Mouse (Mus musculus) splenic B cell, adult 2 months (primary cell): ENCODE measurements around the gene Psen1.

ENCODE experiments used
- DNase-seq: peaks from one replicate; pipeline ENCODE4 v3.0.0-alpha.2; 2011; ENCODE audit warnings: low read depth, low spot score
- H3K27me3 ChIP-seq: 2 replicates; pipeline ENCODE4 v1.6.1; 2012; ENCODE audit warnings: mild to moderate bottlenecking, low read length, moderate library complexity, mixed read lengths; ENCODE audit not compliant: control insufficient read depth, poor library complexity, insufficient read depth, severe bottlenecking
- H3K36me3 ChIP-seq: 2 replicates; pipeline ENCODE4 v1.6.1; 2012; ENCODE audit warnings: mild to moderate bottlenecking, low read length, moderate library complexity, mixed read lengths; ENCODE audit not compliant: control insufficient read depth, poor library complexity, insufficient read depth, severe bottlenecking

The Psen1 gene

DNA sequence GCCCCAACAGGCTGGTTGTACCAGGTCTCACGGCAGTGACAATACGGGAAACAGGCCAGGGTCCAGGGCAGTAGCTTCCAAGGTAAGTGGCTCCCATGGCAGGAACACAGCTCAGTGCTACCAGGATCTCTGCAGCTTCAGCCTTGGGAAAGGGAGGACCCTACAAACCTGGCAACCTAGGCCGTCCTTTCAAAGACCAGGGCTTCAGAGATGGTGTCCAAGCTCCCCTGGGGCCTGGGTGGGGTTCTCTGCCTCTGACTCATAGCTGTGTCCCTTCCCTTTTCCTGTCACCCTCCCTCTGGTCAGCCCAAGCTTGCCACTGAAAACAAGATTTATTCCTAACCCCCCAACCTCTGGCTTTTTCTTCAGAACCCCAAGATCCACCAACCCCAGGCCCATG, 92.2 kb downstream of the Psen1 start:
- Histone ChIP-seq H3K27me3 (no peaks in the 10 kb centered on the region), H3K36me3 (no peaks in the 10 kb centered on the region)
- DNase-seq, result no peak

DNA sequence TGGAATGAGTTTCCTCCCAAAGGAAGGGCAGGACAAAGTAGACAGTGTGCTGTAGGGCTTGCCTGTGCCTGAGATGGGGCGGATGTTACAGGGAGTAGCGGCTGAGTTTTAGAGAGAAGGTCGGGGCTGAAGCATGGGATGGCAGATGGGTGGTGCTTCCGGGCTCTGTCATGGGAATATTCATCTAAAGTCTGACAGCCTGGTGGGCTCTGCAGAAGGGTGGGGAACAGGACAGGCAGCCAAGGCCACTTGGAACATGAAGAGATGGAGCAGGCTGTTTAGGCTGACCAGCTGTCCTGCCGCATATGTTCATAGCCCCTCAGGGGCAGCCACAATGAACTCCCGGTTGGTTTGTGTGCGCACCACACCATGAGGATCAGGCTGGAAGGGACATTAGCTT, 93.3 kb downstream of the Psen1 start:
- no peak for DNase-seq
- Histone ChIP-seq H3K36me3 (no peaks in the 10 kb centered on the region), H3K27me3 (no peaks in the 10 kb centered on the region)

DNA sequence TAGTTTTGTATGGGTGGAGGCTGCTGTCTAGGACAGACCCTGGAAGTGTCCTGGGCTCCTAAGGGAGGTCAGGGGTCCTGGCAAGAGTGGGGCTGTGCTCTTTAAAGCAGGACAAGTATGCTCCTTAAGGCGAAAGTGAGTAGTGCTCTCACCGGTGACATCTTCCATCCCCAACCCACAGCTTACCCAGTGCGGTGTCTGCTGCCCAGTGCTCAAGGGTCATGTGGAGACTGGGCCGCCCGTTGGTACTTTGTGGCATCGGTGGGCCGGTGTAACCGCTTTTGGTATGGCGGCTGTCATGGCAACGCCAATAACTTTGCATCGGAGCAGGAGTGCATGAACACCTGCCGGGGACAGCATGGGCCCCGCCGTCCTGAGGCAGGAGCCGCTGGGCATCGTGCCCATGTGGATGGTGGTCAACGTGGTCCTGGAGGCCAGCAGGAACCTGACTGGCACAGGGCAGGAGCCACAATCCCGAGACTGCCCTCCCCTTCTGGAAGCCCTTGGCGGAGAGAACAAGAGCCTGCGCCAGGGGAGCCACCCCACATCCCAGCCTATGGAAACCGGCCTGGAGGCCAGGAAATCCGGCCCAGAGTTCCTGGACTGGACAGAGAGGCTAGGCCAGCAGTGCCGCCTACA, 93.8 kb downstream of the Psen1 start:
- Histone ChIP-seq H3K36me3 (no peaks in the 10 kb centered on the region), H3K27me3 (no peaks in the 10 kb centered on the region)
- no peak for DNase-seq

DNA sequence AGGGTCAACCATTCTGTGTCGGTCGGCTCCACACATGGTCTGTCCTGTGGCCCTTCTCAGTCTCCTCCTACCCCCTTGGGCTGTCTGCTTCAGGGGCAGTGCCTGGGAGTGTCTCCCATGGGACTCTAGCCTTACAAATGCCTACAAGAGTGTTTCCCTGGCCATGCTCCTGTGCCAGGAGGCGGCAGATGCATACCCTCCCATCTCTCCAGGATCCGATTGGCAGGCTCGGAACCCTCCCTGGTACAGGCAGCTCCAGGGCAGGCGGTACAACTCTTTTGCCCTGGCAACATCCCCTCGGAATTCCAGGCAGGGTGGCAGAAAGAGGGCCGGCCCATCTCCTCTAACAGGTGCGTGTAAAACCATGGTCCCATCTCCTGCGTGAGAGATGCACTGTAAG, 94.7 kb downstream of the Psen1 start:
- Histone ChIP-seq H3K36me3 (no peaks in the 10 kb centered on the region), H3K27me3 (no peaks in the 10 kb centered on the region)
- DNase-seq, result no peak
